Mouse (Mus musculus): ENCODE data around the gene Grap2. TPM values are rescaled to one million over a fixed set of nuclear protein-coding genes. Genes with fewer than 3 reads are reported as not detected.

Gene Grap2
- total RNA-seq, 2 experiments from 2014 or later = 0.40 to 0.54 TPM

GRCm38 (mm10) chr15:80639071-80639702, 66.8 kb downstream of the Grap2 start:
- DNase-seq = no peak

- no peak for DNase-seq
Observed at GRCm38 (mm10) chr15:80639874-80640273, 67.5 kb downstream of the Grap2 start.

- no peak for DNase-seq
Observed at GRCm38 (mm10) chr15:80641702-80642435, 69.5 kb downstream of the Grap2 start.

GRCm38 (mm10) chr15:80645006-80645797, 72.8 kb downstream of the Grap2 start:
- no peak for DNase-seq

- DNase-seq = no peak
Observed at GRCm38 (mm10) chr15:80648977-80649606, 76.7 kb downstream of the Grap2 start.

GRCm38 (mm10) chr15:80650412-80650811, 78.0 kb downstream of the Grap2 start:
- no peak for DNase-seq

- DNase-seq = no peak
Observed at GRCm38 (mm10) chr15:80653865-80654264, 81.5 kb downstream of the Grap2 start.

- DNase-seq = no peak
Observed at GRCm38 (mm10) chr15:80658815-80659471, 86.5 kb downstream of the Grap2 start.

GRCm38 (mm10) chr15:80660963-80661362, 88.6 kb downstream of the Grap2 start:
- DNase-seq = no peak

GRCm38 (mm10) chr15:80664444-80664843, 92.0 kb downstream of the Grap2 start:
- DNase-seq = no peak

GRCm38 (mm10) chr15:80671295-80672252, 99.2 kb downstream of the Grap2 start, which contains the start of gene Fam83f:
Fam83f (plus strand) TSS chr15:80671847.
- peak; percentile 43 for DNase-seq

- DNase-seq = no peak
Observed at GRCm38 (mm10) chr15:80672810-80673209, 100.4 kb downstream of the Grap2 start.

- DNase-seq = no peak
Observed at GRCm38 (mm10) chr15:80673337-80674095, 101.1 kb downstream of the Grap2 start.

- no peak for DNase-seq
Observed at GRCm38 (mm10) chr15:80674700-80675099, 102.3 kb downstream of the Grap2 start.

- DNase-seq = no peak
Observed at GRCm38 (mm10) chr15:80679515-80680215, 107.3 kb downstream of the Grap2 start.

- DNase-seq = no peak
Observed at GRCm38 (mm10) chr15:80680347-80681030, 108.1 kb downstream of the Grap2 start.

GRCm38 (mm10) chr15:80681466-80681881, 109.1 kb downstream of the Grap2 start:
- no peak for DNase-seq

GRCm38 (mm10) chr15:80682343-80682742, 109.9 kb downstream of the Grap2 start:
- no peak for DNase-seq

GRCm38 (mm10) chr15:80683151-80683550, 110.8 kb downstream of the Grap2 start:
- DNase-seq = no peak

All from gastrocnemius, postnatal 10 days (tissue).